Mouse (Mus musculus) induced T-regulatory cell, adult 2 months (primary cell): ENCODE results near the gene Mapk8ip1.
A peak's percentile ranks its signal among the peaks of the same experiment; 100 is the strongest.

Experiments used
- DNase-seq: peaks from one replicate; pipeline ENCODE4 v3.0.0-alpha.2; 2012; ENCODE audit warnings: low read depth

The Mapk8ip1 gene

DNA sequence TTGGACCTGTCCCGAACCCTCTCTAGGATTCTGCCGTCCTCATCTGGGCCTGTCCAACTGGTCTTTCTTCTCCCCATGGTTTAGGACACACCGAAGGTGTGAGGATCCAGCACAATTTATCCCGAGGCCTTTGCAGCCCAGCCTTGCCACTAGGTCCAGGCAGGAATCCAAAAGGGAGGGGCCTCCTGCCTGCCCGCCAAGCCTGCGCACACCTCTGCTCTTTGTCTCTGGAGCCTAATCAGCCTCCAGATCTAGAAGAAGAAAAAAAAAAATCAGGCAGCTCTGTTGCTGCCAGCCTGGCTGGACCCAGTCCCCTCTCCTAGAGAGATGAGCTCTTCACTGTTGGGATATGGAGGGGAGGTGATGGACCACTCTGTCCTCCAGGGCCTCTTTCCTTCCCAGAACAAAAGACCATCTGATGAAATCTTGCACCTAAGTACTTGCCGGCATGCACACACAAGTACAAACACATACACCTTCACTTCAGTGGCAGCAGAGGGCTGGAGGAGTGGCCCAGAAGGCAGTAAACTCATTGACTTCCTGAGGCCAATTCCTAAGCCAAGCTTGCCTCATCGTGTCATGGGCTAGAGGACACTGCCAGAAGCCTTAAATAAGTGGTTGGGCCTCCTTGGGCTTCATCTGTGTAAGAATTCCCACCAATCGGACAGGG lies 28.2 kb downstream of the Mapk8ip1 start:
- no peak for DNase-seq

- DNase-seq = no peak
These were observed 28.9 kb downstream of the Mapk8ip1 start for GRCm38 (mm10) chr2:92371971-92372690.

DNA sequence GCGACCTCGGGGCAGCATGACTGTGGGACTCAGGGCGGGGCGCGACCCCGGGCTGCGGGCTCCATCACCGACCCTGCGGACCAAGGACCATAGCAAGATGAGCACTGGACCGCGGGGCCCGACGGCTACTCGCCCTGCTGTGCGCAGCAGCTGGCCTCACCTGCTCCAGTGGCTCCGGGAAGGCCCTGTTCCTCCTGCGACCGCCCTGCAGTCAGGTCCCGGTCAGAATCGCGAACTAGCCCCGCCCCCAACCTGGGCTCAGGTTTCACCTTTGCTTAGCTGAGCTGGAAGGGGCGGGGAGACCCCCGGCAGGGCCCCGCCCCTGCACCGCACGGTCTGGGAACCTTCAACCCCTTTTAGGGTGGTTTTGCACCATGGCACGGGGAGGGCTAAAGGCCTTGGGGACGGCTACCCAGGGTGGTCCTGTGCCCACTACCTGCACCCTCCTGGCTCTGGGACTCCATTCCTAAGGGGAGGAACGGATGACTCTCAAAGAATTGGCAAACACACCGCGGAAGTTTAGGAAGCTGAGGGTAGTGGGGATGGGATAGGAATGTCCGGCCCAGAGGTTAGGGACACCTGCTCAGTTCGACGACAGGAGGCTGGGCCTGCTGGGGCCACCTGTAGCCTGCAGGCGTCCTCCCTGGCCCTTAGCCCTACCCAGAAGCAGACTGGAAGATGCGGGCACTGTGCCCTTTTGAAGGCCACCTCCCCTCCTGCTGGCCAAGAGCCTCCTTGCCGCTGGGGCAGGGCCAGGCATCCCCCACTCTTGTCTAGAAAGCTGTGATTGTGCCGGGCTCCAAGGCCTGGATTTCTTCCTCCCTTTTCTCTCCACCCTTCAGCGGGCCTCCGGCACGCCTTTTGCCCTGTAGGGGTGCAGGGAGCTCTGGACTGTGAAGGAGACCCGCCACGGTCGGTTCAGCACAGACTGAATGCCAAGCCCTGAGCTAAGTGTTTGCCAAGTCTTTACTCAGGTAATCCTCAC lies 29.9 kb downstream of the Mapk8ip1 start:
- peak; percentile 67 for DNase-seq

GRCm38 (mm10) chr2:92370375-92370774 lies 30.7 kb downstream of the Mapk8ip1 start:
- DNase-seq = no peak

- DNase-seq = no peak
These were observed 33.6 kb downstream of the Mapk8ip1 start for GRCm38 (mm10) chr2:92367383-92368029.

DNA sequence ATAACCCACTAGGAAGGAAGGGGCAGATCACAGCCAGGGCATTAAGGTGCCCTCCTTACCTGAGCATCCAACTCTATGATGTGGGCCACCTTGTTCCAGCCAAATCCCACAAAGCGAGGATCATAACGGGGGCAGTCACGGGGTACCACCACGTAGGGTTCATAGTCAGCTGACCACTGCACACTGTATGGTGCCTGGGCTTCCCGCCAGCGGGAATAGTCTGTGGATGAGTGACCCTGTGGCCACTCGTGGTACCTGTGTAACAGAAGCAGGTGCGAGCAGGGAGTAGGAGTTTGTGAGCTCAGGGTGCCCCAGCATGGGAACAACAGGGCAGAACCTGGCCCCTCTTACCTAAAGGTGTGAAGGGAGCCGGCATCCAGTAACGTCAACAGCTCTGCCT lies 35.5 kb downstream of the Mapk8ip1 start:
- DNase-seq = no peak

DNA sequence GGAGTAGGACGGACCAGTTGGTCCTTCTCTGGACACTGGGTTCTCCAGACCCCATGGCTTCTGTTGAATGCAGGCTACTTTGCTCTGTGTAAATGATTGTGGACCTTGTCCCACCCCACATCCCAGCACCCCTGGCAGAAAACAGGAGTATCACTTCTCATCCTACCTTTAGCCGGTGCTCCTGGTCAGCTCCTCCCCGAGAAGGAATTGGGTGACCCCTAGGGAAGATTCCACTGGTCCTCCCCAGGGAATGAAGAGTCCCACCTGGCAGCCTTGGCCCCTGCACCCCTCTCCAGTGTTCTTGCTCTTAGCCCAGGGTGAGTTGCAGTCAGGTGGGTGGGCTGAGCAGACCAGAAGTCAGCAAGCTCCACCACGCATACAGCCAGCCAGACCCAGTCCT lies 37.0 kb downstream of the Mapk8ip1 start:
- no peak for DNase-seq

DNA sequence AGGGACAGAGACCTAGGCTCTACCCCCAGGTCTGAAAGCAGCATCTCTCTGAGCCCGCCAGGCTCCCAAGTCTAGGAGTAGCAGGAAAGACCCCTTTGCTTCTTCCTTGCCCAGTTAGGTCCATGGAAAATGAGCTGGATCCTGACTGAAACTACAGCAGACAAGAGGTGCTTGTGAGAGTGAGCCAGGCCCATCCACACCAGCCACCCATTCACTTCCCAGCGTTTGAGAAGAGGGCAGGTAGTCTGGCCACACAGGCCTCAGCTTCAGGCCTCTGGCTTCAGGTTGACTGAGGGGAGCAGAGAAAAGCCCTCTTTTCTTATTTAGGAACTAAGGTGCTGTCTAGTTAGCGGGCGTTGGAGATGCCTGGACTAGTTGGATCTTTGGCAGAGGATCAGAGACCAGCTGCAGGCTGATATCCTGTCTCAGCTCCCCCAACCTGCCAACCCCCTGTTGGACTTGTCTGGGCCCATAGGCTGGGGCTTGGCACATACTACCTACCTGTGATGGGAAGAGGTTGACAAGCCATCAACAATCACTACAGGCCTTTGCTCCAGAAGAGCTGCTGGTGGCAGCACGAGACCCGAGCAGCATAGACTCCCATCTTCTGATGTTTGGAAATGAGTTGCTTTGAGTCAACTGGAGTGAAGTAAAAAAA lies 38.4 kb downstream of the Mapk8ip1 start:
- no peak for DNase-seq

DNA sequence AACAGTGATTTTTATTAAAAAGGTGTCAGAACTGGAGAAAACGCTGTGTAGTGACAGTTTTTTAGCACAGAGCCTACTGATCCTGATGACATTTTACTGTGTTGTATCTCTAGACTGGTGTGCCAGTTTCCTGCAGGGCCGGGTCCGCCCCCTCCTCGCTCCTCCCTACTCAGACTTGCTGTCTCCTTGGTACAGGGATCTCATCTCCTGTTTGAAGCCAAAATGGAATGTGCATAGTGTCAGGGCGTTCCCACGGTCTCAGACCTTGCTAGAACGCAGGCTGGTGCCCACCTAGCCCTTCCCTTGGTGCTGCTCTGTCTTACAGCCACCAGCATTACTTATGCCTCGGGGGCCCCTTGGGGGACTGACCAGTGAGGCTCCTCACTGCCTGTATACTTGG lies 39.3 kb downstream of the Mapk8ip1 start:
- no peak for DNase-seq

DNA sequence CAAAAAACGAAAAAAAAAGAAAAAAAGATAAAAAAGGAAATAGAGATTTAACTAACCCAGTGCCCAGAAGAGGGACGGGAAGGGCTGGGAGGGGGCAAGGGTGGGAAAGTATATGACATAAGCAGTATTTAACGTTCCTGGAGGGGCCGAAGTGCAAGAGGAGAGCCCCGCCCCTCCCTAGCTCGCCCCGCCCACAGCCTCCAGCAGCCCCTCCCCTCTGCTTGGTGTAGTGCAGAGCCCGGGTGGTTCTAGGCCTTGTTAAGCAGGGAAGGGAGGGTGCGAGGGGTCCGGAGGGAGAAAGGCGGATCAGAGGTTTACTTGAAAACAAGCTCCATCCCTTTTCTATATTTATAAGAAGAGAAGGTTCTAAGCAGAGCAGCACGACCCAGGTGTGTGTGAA lies 40.2 kb downstream of the Mapk8ip1 start:
- DNase-seq = no peak

- no peak for DNase-seq
These were observed 40.8 kb downstream of the Mapk8ip1 start for GRCm38 (mm10) chr2:92360186-92360823.

- no peak for DNase-seq
These were observed 41.8 kb downstream of the Mapk8ip1 start for GRCm38 (mm10) chr2:92359301-92359700.

DNA sequence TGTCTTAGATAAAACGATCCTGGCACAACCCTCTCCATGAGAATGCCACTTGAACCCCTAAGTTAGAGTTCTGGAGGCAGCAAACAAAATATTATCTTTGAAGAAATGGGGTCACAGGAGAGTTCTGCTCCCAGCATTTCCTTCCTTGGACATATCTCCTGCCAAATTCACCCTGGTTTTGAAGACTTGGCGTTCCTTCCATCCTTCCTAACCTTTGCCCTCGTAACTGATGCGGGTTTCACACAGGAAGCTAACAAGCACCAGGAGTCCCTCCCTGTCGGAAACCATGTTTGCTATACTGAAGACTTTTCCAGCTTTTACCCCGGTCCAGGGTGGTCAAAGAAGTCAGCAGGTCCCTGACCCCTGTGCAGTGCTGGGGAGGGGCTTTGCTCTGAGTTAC lies 46.8 kb downstream of the Mapk8ip1 start:
- no peak for DNase-seq

GRCm38 (mm10) chr2:92353402-92353801 lies 47.7 kb downstream of the Mapk8ip1 start:
- no peak for DNase-seq

- DNase-seq = no peak
These were observed 50.4 kb downstream of the Mapk8ip1 start for GRCm38 (mm10) chr2:92350686-92351085.

GRCm38 (mm10) chr2:92349589-92350425 lies 51.3 kb downstream of the Mapk8ip1 start:
- DNase-seq = no peak

DNA sequence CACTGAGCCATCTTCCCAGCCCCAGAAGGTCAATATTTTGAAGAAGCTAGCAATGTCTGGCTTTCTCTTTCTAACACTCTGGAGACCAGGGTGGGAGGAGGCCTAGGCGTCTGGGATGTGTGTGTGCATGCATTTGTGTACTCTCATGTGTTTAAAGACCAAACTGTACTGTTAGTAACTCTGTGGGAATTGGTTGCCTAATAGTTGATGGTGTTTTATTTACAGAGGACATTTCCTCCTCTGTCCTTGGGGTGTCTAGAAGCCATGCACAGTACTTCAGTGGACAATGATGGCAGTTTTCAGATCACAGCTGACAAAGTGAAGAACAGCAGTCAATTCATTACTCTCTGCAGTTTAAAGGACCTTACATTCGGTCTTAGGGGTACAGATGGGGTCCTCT lies 53.9 kb downstream of the Mapk8ip1 start:
- no peak for DNase-seq

GRCm38 (mm10) chr2:92342418-92342817 lies 58.6 kb downstream of the Mapk8ip1 start:
- peak; percentile 10 for DNase-seq
